Mouse (Mus musculus): ENCODE data around the gene H2-Ab1.
"Not testable (repeated sequence)": the region's sequence is repeated elsewhere in the genome, so short reads cannot be mapped to it uniquely, and the experiment has no call there.

The H2-Ab1 gene

GRCm38 (mm10) chr17:34257594-34258375 lies at the start of gene H2-Ab1:
TSS of gene H2-Ab1 (plus strand) at chr17:34257689.
- DNase-seq (ENCODE audit: low read depth): peak; percentile 90

DNA sequence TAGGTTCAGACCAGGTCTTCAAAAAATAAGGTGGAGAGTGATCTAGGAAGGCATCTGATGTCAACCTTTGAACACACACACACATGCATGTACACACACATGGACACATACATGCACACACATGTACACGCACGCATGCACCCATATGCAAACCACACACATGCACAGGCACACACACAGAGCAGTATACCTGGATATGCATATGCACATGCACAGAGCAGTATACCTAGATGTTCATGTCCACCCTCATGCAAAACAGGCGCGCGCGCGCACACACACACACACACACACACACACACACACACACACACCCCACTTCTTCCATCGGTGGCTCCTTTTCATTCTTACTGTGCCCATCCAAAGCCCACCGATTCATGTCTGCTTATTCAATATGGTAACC lies 49.6 kb upstream of the H2-Ab1 start:
- no peak for DNase-seq (ENCODE audit: low read depth)

- no peak for DNase-seq (ENCODE audit: low read depth)
These were observed 49.1 kb upstream of the H2-Ab1 start for GRCm38 (mm10) chr17:34208421-34208820.

DNA sequence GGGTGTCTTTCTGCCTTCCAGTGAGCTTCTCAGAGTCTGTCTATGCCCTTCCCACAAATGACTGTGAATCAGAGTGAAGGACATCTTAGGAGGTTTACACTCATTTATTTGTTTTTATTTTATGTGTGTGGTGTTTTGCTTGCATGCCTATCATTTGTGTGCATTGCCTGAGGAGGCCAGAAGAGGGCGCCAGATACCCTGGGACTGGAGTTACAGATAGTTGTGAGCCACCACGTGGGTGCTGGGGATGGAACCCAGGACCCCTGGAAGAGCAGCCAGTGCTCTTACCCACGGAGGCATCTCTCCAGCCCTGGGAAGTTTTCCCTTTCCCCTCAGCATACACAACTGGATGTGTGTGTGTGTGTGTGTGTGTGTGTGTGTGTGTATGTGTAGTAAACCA lies 47.8 kb upstream of the H2-Ab1 start:
- DNase-seq (ENCODE audit: low read depth): peak; percentile 65

- DNase-seq (ENCODE audit: low read depth): peak; percentile 56
These were observed 46.9 kb upstream of the H2-Ab1 start for GRCm38 (mm10) chr17:34210599-34210998.

GRCm38 (mm10) chr17:34211746-34212365 lies 45.6 kb upstream of the H2-Ab1 start:
- peak; percentile 73 for DNase-seq (ENCODE audit: low read depth)

GRCm38 (mm10) chr17:34213936-34214335 lies 43.6 kb upstream of the H2-Ab1 start:
- DNase-seq (ENCODE audit: low read depth): no peak

- DNase-seq (ENCODE audit: low read depth): no peak
These were observed 42.3 kb upstream of the H2-Ab1 start for GRCm38 (mm10) chr17:34215176-34215575.

DNA sequence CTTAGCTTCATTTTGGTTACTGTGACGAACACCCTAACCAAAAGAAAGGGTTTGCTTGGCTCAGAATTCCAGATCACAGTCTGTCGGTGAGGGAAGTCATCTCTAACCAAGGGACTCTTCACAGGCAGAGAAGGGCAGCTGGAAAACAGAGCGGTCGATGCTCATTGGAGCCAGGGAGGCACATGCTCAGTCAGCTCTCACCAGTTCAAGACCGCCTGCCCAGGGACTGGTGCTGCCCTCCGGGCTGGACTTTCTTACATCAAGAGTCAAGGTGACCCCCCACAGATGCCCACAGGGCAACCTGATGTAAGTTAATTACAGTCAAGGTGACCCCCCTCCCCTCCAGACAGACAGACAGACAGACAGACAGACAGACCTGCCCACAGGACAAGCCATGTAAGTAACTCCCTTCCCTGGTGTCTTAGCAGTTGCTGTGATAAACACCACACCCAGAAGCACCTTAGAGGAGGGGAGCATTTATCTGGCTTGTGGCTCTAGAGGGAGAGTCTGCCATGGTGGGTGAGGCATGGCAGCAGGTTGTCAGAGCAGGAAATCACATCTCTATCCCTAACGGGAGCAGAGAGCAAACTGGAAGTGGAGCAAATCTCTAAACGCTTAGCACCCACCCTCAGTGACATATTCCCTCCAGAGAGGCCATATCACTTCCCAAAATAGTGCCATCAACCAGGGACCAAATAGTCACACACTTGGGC lies 40.1 kb upstream of the H2-Ab1 start:
- DNase-seq (ENCODE audit: low read depth): no peak

GRCm38 (mm10) chr17:34217986-34218385 lies 39.5 kb upstream of the H2-Ab1 start:
- DNase-seq (ENCODE audit: low read depth): no peak

- DNase-seq (ENCODE audit: low read depth): no peak
These were observed 38.8 kb upstream of the H2-Ab1 start for GRCm38 (mm10) chr17:34218675-34219074.

GRCm38 (mm10) chr17:34219096-34219495 lies 38.4 kb upstream of the H2-Ab1 start:
- peak; percentile 84 for DNase-seq (ENCODE audit: low read depth)

DNA sequence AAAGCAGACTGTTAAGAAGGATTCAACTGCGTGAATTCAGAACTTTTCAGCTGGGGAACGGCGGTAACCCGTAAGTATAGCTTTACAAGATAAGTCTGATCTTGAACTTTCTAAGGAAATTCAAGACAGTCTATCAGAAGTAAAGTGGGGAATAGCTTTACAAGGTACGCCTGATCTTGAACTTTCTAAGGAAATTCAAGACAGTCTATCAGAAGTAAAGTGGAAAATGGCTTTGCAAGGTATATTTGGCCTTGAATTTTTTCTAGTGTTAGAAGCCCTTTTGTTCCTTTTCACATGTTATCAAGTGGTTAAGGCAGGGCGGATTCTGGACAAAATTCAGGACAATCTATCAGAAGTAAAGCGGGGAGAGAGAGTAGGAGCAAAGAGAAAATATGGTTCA lies 37.7 kb upstream of the H2-Ab1 start:
- not testable (repeated sequence) for DNase-seq (ENCODE audit: low read depth)

DNA sequence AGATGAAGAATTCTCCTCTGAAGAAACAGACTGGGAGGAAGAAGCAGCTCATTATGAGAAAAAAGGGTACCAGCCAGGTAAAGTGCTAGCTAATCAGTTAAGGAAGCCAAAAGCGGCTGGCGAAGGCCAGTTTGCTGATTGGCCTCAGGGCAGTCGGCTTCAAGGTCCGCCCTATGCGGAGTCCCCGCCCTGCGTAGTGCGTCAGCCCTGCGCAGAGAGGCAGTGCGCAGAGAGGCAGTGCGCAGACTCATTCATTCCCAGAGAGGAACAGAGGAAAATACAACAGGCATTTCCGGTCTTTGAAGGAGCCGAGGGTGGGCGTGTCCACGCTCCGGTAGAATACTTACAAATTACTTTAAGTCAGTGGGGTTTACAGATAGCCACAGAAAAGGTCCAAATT lies 37.1 kb upstream of the H2-Ab1 start:
- not testable (repeated sequence) for DNase-seq (ENCODE audit: low read depth)

DNA sequence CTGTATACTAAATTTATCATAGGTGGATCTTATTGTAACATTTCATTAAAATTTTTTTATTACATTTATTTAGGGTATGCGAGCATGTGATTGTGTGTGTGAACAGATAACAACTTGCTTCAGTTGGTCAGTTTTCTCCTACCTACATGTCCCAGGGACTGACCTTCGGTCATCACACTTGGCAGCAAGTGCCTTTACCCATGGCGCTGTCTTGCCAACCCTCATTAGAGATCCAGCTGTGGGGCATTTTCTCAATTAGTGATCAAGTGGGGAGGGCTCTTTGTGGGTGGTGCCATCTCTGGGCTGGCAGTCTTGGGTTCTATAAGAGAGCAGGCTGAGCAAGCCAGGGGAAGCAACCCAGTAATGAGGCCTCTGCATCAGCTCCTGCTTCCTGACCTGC lies 32.7 kb upstream of the H2-Ab1 start:
- no peak for DNase-seq (ENCODE audit: low read depth)

- DNase-seq (ENCODE audit: low read depth): no peak
These were observed 32.1 kb upstream of the H2-Ab1 start for GRCm38 (mm10) chr17:34225426-34225825.

GRCm38 (mm10) chr17:34225911-34226310 lies 31.6 kb upstream of the H2-Ab1 start:
- not testable (repeated sequence) for DNase-seq (ENCODE audit: low read depth)

DNA sequence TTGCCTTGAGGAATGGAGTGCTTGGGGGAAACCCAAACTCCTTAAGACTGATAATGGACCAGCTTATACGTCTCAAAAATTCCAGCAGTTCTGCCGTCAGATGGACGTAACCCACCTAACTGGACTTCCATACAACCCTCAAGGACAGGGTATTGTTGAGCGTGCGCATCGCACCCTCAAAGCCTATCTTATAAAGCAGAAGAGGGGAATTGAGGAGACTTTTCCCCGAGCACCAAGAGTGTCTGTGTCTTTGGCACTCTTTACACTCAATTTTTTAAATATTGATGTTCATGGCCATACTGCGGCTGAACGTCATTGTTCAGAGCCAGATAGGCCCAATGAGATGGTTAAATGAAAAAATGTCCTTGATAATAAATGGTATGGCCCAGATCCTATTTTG lies 26.5 kb upstream of the H2-Ab1 start:
- not testable (repeated sequence) for DNase-seq (ENCODE audit: low read depth)

DNA sequence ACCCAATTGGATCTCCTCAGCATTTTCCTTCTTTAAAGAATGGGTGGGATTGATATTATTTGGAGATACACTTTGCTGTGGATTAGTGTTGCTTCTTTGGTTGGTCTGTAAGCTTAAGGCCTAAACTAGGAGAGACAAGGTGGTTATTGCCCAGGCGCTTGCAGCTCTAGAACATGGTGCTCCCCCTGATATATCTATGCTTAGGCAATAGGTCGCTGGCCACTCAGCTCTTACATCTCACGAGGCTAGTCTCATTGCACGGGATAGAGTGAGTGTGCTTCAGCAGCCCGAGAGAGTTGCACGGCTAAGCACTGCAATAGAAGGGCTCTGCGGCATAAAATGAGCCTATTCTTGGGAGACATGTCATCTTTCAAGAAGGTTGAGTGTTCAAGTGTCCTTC lies 25.5 kb upstream of the H2-Ab1 start:
- not testable (repeated sequence) for DNase-seq (ENCODE audit: low read depth)

- peak; percentile 96 for DNase-seq (ENCODE audit: low read depth)
These were observed 22.6 kb upstream of the H2-Ab1 start for GRCm38 (mm10) chr17:34234926-34235325.

DNA sequence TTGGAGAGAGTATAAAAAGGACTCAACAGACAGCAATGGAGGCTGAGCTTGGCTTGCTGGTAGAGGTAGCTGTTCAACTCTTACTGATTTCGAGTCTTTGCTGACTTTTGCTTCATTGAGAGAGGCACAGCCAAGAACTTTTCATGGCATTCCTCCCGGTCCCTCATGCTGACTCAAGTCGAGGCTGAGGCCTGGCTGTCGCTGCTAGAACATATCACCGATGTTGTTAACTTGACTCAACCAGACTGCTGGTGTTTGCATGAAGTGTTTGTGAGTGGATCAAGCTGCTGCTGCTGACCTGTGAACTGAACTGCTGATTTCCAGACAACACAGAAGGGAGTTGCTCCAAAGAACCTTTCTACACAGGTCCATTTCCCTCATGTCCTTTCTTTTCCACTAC lies 20.8 kb upstream of the H2-Ab1 start:
- DNase-seq (ENCODE audit: low read depth): no peak

DNA sequence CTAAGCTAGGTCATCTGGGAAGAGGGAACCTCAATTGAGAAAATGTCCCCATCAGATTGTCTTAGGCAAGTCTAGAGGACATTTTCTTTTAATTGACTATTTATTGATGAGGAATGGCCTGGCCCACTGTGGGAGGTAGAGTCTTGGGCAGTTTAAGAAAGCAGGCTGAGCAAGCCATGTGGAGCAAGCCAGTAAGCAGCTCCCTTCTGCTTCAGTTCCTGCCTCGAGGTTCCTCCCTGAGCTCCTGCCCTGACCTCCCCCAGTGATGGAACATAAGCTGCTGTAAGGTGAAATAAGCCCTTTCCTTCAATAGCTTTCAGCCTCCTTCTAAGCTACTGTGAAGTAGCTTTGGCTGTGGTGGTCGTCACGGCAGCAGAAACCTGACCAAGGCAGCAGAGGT lies 19.7 kb upstream of the H2-Ab1 start:
- DNase-seq (ENCODE audit: low read depth): no peak

DNA sequence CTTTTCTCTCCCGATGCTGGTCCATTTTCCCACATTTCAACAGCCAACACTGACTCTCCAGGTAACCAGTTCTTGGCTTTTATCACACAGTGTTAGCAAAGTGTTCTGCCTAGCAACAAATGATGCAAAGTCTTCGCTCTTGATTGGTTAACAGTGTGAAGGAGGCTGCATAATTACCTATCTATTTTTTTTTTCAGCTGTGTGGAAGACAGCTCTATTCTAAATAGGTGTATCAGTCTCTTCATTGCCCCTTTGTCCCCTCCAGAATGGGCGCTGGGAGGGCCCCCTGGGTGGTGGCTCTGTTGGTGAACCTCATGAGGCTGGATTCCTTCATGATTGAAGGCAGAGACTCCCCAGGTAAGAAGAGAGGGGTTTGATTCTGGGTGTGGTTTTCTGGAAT lies 18.8 kb upstream of the H2-Ab1 start, which contains the start of gene H2-Ob:
H2-Ob (plus strand) TSS at position 198 of the 400 bp plus-strand sequence.
- peak; percentile 93 for DNase-seq (ENCODE audit: low read depth)

Measured in naive thymus-derived CD4-positive, alpha-beta T cell, adult 2 months (primary cell).